Mouse (Mus musculus) thymus, adult 2 months (tissue): ENCODE data around the gene Pgpep1l.

Experiments
- CTCF ChIP-seq: fragments of 200-500 bp; IDR thresholded peaks from 2 replicates; pipeline ENCODE4 v1.5.1; 2012; ENCODE audit warnings: mild to moderate bottlenecking, control low read depth, low read length, moderate library complexity, borderline replicate concordance; ENCODE audit not compliant: control insufficient read depth, poor library complexity, insufficient read depth; ENCODE audit errors: extremely low read depth
- POLR2A ChIP-seq: fragments of 200-500 bp; IDR thresholded peaks from 2 replicates; pipeline ENCODE4 v1.6.1; 2012; ENCODE audit warnings: mild to moderate bottlenecking, low read length, control low read depth, moderate library complexity; ENCODE audit not compliant: control insufficient read depth, poor library complexity, insufficient read depth; ENCODE audit errors: extremely low read depth

GRCm38 (mm10) chr7:68211883-68212282 lies 52.1 kb downstream of the Pgpep1l start:
- TF ChIP-seq POLR2A = no peak
- no peak for TF ChIP-seq CTCF
